Mouse (Mus musculus) cerebellum, postnatal 14 days (tissue): ENCODE measurements around the gene Il17rd.
A peak's percentile ranks its signal among the peaks of the same experiment; 100 is the strongest.

ENCODE experiments used
- DNase-seq, 2 experiments: peaks; one replicate each; pipeline ENCODE4 v3.0.0; 2021; ENCODE audit warnings: mixed read lengths in 2 of 2

Il17rd gene

DNA sequence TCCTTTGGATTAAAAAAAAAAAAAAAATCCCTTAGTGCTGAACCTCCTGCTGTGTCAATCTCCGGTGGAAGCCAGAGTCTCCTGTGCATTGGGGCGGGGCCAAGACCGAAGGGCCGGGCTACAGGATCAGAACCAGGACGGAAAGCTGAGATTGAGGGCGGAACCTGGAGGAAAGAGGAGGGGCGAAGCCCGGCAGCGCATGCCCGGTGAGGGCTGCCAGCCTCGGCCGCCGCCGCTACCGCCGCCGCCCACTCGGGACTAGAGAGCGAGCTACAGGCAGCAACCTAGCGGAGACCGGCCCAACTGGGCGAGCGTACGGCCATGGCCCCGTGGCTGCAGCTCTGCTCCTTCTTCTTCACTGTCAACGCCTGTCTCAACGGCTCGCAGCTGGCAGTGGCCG lies at the start of gene Il17rd:
TSS of gene Il17rd (plus strand) at position 159 of the 400 bp plus-strand sequence.
- peak; percentile 77 to 85 for DNase-seq

DNA sequence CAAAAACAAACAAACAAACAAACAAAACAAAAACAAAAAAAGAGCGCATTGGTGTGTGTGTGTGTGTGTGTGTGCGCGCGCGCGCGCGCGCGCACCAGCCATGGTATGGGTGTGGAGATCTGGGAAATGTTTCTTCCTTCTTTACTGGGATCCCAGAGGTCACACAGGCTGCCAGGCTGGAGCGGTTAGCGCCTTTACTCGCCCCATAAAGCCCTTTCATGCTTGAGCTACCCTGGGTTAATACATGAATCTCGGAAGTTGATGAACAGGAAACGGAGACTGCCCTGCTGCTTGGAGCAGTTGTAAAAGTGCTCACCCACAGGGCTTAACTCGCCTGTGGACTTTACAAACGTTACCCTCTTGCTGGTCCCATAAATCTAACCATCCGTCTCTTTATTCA lies 47.1 kb upstream of the Il17rd start:
- no peak for DNase-seq

DNA sequence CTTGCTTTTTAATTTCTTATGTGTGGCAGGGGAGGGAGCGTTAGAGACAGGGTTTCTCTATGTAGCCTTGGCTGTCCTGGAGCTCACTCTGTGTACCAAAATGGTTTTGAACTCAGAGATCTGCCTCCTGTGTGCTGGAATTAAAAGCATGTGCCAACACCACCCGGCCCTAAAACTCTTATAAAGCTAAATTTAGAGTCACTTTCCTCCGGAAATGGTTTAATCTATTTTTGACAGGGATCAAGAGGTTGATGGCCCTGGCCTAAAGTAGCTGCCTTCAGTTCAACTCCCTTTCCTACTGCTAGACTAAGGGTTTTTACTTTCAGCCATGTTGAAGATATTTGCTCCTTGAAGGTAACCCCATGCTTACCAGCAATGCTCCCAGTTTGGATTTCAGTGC lies 45.3 kb upstream of the Il17rd start:
- no peak for DNase-seq

DNA sequence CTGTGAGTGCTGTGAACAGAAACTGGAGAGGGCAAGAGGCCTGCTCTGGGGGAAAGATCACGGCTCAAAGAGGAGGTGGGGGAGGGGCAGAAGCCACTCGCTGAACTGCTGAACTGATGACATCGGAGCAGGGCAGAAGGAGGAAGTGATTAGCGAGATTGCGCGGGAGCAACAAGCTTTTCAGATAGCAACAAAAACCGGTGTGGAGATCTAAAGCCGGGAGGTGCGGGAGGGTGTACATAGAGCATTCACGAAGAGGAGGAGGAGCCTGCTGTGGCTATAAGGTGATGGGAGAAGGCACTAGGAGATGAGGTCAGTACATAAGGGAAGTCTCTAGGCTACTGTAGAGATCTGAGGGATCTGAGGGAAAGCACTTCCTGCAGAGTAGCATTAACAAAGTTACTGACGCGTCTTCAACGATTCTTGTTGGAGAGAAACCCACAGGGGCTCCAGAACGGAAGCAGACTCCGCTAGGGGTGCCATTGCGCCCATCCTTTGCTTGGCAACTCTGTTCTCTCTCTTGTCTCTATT lies 44.5 kb upstream of the Il17rd start, which contains the start of gene Hesx1:
TSS of gene Hesx1 (plus strand) at position 206 of the 531 bp plus-strand sequence.
- peak; percentile 15 to 36 for DNase-seq

DNA sequence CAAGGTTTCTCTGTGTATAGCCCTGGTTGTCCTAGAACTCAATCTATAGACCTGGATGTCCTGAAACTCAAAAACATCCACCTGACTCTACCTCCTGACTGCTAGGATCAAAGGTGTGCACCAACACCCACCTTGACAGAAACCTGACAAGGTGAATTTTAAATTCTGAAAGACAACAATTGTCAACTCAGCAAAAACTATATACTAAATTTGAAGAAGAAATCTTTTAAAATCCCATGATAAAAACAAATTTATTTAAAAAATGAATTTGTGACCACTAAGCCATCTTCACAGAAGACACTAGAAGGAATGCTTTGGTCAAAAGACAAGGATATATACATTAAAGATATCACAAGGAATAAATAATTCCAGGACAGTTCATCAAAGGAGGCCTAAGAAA lies 42.5 kb upstream of the Il17rd start:
- DNase-seq = no peak

DNA sequence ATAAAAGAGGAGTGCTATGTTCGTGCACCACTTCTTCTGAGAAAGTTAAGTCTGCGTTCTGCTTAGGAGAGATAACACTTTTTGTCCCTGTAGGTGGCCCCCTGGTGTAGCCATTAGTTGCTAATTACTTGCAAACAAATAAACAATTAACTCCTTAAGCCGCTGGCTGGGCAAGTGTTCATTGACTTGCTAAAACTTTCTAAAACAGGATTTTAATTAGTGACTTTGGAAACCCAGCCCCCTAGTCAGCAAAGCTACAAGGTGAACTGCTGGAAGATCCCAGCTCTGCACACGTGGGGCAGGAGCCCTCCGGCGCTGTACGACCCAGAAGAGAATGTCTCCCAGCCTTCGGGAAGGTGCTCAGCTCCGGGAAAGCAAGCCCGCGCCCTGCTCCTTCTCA lies 38.4 kb upstream of the Il17rd start:
- no peak for DNase-seq

DNA sequence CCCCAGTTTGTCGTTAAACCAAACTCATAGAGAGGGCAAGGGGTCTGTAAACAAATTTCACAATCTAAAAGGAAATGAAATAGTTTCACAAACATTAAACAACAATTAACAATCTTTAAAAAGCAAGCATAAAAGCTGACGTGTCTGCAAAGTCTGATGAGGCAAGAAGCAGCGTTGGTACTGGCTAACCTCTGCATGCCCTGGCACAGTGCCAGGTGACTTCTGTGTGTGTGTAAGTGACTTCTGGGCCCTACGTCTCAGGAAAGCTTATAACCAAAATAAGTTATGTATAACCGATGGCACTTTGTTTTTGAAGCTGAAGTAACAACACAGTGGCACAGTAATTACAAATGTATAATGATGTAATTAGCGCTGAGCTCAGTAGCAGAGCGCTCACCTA lies 33.8 kb upstream of the Il17rd start:
- peak in 1 of 2 experiments; percentile 12 for DNase-seq

DNA sequence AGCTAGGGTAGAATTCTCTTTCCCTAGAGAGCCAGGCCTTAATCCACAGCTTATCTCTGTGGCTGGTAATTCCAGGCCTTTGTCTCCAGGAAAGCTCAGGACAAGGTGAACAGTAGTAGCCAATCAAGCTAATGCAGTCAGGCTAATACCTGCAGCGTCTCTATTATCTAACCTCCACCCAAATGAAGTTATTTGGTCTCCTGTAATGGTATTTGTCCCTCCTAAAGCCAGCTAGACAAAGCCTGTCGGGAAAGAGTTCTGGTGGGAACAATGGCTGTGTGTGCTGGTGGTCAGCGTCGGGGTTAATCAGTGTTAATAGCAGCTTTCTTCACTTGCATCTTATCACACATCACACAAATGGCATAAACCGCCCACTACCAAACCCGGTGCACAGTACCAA lies 32.8 kb upstream of the Il17rd start:
- DNase-seq = no peak

DNA sequence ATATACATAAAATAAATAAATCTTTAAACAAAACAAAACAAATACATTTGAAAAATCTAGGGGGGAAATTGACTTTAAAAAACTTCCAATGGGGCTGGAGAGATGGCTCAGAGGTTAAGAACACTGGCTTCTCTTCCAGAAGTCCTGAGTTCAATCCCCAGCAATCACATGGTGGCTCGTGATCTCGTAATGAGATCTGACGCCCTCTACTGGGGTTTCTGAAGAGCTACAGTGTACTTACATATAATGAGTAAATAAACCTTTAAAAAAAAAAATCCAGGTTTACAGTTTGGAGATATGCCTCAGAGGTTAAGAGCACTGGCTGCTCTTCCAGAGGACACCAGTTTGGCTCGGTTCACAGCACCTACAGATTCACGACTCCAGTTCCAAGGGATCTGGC lies 27.2 kb upstream of the Il17rd start:
- DNase-seq = no peak

DNA sequence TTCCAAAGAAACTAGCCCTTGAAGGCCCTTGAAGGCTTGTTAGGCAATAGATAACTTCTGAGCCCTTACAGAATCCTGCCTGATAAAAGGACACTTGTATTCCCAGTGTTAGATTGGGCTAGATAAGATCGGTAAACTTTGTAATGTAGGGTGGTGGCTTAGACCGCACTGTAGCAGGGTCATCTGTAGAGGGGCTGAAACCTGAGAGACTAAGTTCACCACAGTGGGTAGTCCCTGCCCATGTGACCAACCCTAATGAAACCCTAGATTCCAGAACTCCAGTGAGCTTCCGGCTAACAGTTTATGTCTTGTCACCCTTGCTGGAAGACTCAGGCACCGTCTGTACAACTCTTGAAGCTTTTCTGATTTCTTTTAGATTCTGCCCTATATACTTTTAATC lies 25.1 kb upstream of the Il17rd start:
- no peak for DNase-seq

DNA sequence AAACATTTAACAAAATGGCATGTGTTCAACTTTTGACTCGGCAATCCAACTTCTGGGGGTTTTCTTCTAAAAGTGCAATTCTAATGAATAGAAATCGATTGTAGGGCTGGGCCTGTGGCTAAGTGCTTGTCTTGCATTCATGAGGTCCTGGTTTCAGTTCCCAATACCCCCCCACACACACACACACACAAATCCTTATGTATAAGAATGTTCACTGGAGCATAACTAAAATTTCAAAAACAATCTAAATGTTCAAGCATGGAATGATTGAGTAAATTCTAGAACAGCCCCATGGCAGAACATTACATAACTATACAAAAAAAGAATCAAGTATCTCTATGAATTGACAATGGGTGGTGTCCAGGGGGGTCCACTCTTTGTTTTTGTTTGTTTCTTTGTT lies 20.8 kb upstream of the Il17rd start:
- DNase-seq = no peak

DNA sequence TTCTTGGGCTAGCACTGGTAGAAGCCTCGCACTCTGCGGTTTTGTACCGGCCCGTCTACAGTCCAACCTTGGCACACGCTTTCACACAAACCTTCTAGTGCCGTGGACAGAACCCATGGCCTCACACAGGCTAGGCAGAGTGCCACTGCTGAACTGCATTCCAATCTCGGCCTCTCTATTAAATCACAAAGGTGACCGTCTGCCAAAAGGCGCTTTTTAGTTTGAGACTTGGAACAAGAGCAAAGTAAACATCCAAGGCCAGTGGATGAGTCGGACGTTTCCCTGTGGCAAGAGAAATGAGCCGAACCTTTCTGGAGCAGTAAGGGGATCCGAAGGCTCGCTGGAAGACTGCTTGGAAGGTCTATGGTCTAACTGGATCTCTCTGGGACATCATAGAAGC lies 18.9 kb upstream of the Il17rd start:
- DNase-seq = no peak

DNA sequence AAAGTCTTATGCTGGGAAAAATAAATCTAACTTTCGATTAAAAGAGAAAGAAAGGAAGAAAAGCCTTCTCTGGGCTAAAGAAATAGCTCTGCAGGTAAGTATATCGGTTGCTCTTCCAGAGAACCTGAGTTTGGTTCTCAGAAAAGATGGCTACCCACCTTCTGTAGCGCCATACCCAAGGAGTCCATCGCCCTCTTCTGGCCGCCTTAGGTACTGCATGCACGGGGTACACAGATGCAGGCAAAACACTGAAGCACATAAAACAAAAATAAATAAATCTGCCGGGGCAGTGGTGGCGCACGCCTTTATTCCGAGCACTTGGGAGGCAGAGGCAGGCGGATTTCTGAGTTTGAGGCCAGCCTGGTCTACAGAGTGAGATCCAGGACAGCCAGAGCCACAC lies 15.9 kb upstream of the Il17rd start:
- peak; percentile 44 to 75 for DNase-seq

DNA sequence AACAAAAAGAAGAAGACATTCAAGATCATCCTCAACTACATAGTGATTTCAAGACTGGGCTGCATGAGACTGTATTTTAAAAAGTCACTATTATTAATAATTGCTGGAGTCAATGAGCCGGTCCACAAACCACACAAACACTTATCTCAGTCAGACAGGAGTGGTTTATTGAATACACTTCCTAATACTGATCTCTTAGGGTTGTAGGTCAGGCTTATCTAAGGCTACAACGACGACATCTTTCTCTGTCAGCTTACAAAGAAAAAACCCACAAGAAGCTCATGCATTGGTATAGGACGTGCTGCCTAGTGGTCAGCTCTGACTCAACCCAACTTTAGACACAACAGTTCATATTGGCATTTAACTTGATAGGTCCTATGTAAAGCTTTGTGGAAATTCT lies 14.1 kb upstream of the Il17rd start:
- DNase-seq = no peak

DNA sequence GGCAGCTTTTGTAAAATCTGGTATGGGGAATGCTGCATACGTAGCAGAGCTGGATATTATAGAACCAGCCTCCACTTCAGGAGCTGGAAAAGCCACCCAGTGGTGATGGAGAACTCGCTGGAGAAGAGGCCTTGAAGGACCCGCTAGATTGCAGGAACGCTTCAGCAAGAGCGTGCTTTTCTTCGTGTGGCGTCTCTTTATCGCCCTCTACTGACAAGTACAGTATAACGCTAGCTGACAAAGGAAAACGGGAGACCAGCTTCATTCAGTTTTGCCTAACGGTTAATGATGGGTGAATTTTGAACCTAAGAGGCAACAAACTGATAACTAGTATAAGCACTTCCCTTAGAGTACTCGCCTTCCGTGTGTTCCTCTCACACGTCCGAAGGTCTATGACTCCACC lies 9.0 kb upstream of the Il17rd start:
- DNase-seq = peak; percentile 62 to 67

DNA sequence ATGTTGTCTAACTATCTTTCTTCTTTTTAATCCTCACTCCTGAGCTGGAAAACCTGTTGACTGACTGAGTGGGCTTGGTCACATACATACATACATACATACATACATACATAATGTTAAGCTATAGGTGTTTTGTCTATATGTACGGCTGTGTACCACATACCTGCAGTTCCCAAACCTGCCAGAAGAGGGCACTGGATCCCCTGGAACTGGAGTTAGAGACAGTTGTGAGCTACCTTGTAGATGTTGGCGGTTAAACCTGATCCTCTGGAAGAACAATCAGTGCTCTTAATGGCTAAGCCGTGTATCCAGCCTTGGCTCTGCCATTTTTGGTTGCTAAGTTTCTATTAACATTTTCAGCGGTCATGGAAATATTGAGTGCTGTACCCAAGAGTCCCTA lies 7.6 kb upstream of the Il17rd start:
- peak; percentile 66 to 76 for DNase-seq

DNA sequence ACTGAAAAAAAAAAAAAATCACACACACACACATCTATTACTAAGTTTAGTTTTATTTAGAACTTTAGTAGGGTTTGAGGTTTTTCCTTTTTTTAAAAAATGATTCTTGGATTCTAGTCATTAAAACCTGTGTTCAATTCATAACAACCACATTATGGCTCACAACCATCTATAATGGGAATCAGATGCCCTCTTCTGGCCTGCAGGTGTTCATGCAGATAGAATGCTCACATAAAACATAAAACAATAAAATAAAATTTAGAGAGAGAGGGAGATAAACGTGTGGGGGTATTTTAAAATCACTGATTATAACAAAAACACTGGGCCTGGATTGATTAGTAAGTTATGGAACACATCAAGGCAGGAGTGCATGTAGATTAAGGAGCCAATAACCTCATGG lies 1.2 kb upstream of the Il17rd start:
- DNase-seq = no peak

DNA sequence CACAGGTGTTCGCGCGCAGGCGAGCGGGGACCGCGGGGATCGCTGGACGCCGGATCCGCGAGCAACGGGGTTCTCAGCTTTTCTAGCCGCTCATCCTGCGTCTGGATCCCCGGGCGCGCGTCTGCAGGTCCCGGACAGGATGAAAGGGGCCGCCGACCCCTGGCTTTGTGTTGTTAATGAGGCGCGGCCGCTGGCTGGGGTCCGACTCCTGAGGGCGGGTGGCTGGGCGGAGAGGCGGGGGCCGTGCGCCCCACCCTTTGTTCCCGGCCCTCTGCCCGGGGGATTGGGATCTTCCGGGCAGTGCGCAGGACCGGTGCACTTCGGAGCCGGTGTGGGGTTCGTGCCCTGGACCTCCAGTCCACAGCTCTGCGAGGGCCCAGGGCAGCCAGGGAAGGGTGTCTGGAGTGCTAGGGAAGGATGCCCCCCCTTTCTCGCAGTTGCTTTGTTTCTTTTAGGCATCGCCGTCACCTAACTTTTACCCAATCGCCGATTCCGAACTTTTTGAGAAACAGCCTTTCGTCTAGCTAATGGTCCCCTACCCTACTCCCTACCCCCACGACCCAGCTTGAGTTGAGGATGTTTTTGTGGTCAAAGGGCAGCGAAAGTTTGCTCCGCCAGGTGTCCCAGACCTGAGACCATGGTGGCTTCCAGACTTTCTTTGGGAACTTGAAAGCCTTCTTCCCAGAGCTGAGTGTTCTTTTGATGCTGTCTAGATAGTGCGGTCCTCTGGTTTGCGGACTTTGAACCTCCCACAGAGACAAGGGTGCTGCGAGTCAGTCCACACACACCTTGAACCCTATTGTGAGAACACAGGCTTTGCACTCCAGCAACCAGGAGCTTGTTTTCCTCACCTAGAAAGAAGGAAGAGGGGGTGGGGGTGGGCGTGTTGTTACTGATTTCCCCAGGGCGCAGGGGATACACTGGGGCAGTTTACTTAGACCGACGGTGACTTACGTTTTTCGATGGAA lies 824 bp downstream of the Il17rd start:
- peak in 1 of 2 experiments; percentile 29 for DNase-seq

DNA sequence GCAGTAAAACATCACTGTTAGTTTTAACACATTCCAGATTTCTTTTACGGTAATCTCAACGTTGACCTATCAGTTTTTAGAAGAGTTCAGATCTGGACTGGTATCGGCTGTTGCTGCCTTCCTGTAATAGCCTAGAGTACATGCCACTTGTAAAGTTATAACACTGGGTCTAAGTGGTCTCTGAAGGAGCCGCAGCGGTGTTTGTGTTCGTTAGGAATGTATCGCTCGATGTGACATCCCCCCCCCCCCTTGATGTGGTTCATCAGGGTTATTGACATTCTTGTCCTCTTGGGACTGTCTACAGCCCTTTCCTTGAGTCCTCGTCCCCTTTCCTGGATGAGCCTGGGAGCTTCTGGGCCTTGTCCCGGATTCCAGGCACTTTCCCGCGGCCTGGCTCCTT lies 1.7 kb downstream of the Il17rd start:
- DNase-seq = no peak

DNA sequence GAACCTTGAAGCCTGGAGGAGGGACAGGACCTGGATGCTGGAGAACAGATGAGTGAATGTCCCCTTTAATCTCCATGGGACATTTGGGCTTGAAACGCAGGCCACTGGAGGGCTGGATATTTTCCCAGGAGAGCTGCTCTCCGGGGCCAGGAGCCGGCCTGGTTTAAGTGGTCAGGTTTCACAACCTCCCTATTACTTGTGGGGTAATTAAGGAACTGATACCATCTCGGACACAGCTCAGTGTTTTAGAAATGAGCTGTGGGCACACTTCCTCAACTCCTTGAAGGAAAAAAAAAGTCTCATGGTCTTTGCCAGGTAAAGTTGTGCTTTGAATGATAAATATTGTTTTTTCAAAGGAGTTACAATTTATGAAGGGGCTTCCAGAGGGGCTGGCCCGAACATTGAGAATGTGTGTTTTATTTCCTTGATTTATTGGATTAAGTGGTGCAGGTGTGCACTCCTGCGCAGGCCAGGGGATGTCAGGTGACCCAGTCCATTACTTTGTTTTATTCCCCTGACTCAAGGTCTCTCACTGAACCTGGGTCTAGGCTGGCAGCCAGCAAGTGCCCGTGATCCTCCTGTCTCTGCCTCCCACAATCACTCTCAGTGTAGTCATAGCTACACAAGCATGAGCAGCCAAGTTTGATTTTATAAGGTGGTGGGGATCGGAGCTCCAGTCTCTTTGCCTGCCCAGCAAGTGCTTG lies 3.7 kb downstream of the Il17rd start:
- no peak for DNase-seq

DNA sequence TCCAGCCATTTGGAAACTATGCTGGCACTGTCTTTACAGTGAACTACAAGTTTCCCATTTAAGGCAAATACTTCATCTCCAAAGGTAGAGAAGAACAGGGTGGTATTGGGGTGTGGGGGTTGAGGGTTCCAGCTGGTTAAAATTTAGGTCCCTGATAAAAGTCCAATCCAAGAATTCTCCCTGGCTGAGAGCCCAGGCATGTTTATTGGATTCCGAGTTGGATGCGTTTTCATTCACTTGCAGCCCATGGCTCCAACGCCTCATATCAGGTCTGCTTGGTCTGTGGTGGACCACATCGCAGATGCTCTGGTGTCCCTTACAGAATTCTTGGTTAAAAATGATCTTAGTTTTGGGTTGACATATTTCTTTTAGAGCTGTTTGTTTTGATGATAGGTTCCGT lies 4.7 kb downstream of the Il17rd start:
- DNase-seq = no peak

DNA sequence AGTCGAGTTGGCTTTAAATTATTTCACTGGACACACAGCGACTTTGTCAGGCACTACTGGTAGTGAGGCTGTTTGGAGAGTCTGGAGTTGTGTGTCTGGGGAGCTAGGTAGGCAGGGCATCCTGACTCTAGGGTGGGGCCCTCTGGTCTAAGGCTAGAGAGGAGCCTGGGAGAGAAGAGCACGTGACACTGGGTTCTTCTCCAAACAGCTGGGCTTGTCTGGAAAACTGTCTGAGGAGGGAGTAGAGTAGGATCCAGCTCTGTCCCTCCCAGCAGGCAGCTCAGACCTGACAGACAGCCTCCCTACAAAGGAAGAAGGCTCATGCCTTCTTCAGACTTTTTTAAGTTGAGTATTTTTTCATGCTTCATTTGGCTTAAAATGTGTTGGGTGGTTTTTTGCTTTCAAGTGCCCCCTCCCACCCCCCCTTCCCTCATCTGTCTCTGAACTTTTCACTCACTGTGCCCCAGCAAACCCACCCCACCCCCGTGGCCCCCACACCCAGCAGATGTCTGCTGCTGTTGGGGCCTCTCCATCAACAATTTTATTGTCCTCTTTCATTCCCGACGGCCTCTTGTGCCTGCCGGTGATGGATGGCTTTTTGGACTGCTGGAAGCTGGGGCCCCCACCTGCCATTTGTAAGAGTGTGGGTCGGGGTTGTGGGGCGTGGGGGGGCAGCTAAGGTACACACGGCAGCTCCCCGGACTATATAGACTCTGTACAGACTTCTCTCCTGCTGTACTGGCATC lies 5.7 kb downstream of the Il17rd start:
- DNase-seq = no peak

DNA sequence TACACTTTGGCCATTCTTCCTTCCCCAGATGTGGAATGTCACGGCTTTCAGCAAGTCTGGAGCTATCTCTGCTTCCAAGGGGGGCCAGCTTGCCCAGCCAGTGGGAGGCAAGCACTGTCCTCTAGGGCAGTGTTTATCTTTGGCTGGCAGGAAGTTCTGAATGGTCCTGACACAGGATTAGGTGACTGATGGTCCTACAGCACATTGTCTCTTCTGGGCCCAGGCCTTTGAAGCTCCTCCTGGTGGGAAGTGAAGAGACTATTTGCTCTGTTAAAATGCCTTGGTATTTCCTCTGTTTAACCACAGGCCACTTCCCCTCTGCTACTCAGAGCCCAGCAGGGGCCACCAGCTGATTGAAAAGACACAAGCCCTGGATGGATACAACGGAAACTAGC lies 6.2 kb downstream of the Il17rd start:
- DNase-seq = no peak
